Mouse (Mus musculus) liver (tissue): Measurements from ENCODE around the gene Anxa1.

Experiments used
- DNase-seq: peaks from one replicate; pipeline ENCODE4 v3.0.0-alpha.2; 2020; ENCODE audit warnings: mixed read lengths

Anxa1 gene

DNA sequence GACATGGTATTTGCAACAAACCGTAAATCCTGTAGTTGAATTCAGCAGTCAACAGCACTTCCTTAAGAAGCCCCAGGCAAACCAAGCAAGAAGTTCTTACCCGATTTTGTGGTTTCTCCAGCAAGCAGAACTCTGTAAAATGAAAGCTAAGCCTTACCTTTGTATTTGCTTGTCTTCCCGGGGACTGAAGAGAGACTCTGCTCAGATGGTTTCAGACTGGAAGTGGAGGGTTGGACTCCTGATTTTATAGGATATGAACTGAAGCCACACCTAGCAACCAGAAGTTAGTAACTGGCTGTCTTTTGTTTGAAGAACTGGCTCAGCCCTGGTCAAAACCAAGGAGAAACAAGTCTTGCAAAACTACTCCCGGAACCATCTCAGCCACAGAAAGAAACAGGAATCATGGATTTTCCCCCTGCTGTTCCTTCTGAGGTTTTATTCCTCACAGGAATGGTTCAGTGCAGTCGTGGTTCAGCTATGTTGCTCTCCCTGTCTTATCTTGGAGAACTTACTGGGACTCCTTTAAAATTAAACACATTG, at the start of gene Anxa1:
TSS of gene Anxa1 (minus strand) at position 490 of the 540 bp plus-strand sequence.
- DNase-seq = no peak

DNA sequence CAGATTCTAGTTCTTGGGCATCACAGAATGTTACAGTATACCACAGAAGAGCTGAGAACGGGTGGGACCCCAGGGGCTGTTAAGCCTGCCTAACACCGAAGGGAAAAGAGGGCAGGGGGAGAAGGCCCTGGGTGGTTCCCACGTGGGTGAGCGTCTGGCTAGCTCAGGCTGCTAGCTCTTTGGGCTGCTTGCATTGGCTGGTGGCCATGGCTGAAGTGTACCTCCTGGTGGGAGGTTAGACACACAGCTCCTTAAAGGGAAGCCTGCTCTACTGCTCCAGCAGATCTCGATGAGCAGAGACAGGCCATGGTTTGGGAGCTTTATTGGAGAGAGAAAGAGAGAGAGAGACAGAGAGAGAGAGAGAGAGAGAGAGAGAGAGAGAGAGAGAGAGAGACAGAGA, 46.3 kb upstream of the Anxa1 start:
- DNase-seq = no peak

- DNase-seq = peak; percentile 63
Observed at GRCm38 (mm10) chr19:20434541-20434940, 43.8 kb upstream of the Anxa1 start.

GRCm38 (mm10) chr19:20433966-20434365, 43.2 kb upstream of the Anxa1 start:
- no peak for DNase-seq

DNA sequence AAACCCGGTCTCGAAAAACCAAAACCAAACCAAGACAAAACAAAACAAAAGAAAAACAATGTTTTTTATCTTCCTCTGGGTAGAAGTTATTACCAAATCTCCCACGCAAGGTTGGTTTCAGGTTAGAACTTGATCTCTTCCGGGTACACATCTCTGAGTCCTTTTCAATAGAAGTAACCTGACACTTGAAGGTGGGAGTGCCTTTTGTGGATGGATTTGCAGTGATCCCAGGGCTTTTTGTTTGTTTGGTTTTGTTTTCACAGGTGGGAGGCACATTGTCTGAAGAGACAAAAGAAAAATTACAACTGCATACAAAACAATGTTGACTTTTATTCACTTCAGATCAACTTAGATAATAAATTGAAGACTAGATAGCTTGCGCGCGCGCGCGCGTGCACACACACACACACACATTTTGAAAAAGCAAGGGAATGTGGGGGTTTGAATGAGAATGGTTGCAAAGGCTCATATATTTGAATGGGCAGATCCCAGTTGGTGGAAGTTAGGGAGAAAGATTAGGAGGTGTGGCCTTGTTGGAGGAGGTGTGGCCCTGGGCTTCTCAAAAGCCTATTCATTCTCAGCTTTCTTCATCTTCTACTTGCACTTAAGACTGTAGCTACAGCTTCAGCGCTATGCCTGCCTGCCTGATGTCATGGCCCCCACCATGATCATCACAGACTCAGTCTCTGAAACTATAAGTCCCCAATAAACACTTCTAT, 35.9 kb upstream of the Anxa1 start:
- no peak for DNase-seq

DNA sequence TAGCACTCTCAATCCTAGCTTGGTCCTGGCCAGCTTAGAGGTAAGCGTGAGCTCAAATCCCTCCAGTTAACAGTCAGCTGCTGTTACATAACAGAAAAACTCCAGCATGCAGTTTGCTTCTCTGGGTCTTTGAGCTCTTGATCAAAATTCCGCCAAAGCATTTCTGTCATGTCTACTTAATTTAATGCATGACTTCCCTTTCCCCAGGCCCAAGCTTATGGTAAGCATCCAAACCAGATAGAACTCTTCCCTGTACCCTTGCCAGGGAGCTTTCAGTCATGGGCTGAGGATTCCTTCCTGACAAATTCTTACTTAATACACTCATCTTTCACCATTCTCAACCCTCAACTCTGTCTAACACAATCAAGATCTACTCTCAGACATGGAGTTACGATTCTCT, 20.5 kb upstream of the Anxa1 start:
- DNase-seq = no peak

DNA sequence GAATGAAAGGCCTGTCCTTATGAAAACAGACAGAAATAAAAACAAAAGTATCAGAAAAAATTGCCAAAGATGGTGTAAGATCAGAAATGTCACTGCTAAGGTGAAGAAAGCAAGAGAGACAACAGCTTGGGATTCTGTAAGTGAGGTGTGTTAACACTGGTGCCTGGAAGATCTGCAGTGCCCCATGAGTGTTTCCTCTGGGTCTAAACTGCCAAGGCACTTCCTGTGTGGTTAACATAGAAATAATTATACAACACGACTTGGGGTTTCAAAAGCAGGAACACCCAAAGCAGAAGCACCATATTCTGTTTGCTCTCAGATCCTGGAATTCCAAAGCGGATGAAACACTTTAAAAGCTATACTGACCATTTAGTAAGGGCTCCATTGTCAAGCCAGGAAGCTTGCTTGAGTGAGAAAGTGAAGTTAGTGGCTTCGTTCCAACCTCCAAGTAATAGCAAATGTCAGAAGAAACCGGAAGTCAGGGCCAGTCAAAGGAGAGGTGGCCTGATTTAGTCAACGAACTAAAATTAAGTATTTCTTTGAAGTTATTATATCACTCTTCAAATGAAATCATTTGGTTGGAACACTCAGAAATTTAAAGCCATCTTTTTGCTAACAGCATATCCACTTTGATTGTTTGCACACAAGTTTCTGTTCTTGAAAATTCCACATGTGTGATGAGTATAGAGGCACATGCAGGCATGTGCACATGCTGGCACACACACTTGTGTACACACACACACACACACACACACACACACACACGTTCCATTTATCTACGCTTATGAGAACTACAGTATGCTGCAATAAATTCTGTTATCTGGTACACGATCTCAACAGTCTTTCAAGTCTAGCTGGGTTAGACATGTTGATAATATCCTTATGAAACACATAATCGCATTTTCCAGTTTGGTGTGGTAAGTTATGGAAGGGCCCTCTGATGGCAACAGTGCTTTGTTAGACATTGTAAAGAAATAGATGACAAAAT, 19.1 kb upstream of the Anxa1 start:
- no peak for DNase-seq

DNA sequence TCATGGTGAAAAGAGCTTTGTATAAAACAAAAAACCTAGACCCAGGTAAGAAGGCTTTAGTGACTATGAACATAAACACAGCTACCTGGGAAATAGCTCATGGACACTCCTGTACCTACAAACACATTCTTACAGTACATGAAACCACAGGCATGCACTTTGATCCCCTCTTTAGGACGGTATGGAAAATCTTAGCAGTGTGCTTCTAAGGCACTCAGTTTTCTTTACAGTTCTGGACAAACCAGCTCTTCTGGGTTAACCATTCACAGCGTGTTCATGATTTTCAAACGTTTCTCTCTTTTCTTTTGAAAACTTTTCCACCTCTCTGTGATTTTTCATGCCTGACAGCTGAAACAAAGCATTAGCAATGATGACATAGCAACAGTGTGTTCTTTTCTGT, 15.7 kb upstream of the Anxa1 start:
- DNase-seq = no peak

GRCm38 (mm10) chr19:20405015-20405414, 14.3 kb upstream of the Anxa1 start:
- no peak for DNase-seq

- DNase-seq = no peak
Observed at GRCm38 (mm10) chr19:20403740-20404139, 13.0 kb upstream of the Anxa1 start.

DNA sequence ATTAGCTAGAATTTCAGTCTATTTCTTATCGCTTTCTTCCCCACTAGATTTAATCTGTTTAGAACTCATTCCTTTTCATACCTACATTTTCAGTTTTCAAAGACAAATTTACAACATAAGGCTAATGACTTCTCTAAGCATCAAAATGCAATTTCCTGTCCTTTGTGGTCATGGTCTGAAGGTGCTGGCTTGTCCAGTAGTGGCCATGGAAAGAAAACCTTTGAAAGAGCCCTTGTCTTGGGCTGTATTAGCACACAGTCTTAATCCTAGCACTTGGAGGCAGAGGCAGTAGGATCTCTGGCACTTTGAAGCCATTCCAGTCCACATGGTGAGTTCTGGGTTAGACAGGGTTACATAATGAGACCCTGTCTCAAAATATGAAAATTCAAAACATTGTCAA, 12.5 kb upstream of the Anxa1 start:
- no peak for DNase-seq

DNA sequence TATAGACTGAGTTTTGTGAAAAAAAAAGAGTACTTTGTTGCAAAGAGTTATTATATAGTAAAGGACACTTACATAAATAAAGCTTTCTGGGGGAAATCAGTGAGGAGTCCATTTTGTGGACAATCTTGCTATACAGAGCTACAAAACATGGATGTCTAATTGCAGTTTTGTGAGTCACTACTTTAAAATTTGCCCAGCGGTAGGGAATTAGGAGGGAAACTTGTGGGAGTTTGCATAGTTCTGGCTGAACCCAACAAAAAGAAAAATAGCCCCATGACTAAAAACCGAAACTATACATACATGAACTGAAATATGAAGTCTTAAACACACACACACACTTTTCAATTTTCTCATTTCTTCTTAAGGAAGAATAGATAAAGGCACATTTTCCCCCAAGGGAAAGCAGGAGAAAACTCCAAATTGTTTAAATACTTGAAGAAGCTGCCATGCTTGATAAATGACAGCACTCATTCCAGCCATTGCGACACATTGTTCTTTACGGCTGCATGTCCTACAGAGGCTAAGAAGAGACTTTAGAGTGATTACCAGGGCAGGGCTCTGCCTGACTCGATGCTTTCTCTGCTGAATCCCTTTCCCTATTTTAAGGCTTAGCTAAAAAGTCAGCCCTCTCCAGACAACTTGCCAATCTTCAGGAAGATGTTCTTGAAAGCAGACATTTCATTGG, 11.9 kb upstream of the Anxa1 start:
- no peak for DNase-seq

DNA sequence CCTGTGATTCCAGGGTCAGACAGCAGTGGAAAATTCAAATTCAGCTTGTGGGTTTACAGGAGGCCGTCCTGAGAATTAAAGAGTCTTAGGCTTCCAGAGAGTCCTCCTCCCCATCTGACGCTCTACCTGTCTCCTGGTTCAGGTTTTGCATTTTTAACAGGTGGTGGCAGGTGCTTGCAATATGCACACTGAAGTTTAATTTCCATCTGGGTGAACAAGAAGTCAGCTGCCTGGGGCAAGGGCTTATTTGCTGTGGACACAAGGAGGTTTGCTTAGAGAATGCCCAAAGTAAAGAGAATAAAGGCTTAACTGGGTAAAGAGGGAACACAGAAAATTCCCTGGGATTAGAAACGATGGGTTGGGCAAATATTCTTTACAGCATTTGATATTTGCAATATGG, 11.2 kb upstream of the Anxa1 start:
- DNase-seq = no peak

DNA sequence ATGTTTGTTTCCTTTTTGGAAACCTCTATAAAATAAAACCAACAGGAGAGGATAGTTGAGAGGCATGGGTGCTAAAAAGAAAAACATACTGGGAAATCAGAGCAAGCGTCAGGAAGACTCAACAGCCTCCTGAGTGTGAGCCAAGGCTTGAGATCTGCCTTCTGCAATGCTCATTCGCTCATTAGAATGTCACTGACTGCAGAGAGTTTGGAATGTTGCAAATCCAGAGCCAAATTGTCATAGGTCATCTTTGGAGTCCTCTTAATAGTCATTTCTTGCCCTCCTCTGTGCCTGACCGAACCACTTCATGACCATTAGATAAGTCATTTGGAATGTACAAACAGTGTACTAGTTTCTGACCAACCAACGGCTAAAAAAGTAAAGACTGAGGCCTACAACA, 8.4 kb upstream of the Anxa1 start:
- DNase-seq = no peak

GRCm38 (mm10) chr19:20397092-20397491, 6.3 kb upstream of the Anxa1 start:
- no peak for DNase-seq

GRCm38 (mm10) chr19:20393556-20394274, 3.0 kb upstream of the Anxa1 start:
- DNase-seq = no peak

DNA sequence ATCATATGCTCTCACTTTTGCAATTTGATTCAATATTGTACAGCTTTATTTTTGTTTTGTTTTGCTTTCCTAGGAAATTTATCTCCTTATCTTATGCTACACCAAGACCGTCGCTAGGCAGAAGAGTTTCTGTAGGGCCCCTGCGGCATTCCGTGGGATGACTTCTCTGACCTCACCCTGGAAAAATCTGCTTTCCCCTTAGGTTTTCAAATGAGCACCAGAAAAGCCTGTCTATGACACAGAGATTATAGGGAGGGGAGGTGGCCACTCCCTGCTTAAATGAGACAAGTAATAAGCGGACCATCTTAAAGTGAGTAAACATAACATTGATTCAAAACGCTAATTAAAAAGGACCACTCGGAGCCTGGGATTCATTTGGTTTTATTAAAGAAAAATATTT, 1.0 kb downstream of the Anxa1 start:
- DNase-seq = no peak

DNA sequence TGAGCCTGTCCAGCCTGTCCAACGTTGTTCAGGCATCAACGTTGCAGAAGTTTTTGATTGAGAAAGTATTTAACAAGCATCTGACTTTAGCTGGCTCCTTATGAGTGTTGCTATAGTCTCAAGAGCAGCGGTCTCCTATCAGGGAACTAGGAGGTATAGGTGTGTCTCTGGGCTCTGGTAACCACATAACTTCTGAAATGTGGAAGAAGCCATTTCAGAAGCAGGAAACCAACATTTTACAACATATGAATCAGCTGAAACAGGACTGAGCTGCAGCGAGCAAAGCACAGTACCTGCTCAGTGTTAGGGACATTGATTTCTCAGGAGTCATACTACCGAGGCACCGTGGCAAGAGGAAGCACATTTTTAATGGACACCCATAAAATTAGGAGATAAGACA, 1.5 kb downstream of the Anxa1 start:
- DNase-seq = no peak

DNA sequence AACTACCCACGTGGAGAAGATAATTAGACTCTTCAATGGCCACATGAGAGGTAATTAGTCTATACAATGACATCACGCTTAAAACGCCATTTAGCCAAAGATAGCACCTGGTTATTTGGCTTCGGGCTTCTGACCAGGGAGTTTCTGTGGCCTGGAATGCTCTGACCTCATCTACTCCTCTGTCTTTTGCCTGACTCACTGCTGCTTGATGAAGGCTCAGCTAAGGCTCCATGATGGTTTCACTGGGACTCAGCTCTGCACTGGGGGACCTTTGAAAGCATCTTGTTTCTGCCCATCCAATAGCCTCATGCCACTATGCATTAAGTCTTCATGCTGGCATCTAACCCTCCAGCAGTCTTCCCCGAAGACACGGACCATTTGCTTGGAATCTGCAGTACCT, 2.5 kb downstream of the Anxa1 start:
- DNase-seq = no peak

- DNase-seq = no peak
Observed at GRCm38 (mm10) chr19:20386296-20386695, 4.4 kb downstream of the Anxa1 start.

DNA sequence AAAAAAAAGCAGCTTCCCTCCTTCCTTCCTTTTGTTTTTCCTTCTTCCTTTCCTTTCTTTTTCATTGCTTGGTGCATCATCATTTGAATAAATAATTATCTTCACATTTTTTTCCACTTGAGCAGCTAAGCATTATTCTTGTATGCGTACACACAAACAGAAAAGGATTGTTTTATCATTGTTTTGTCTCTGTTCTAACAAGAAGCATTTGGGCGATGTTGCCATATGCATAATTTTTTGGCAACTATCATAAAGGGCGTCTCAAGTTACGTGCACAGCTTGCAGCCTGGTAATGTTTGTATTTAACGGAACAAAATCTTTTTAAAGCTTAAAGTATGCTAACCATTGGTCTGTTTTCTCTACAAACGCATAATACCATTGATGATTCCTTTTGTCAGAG, 5.1 kb downstream of the Anxa1 start:
- no peak for DNase-seq

- DNase-seq = no peak
Observed at GRCm38 (mm10) chr19:20381207-20381752, 9.5 kb downstream of the Anxa1 start.
